Mouse (Mus musculus) right cerebral cortex, postnatal 14 days (tissue): ENCODE measurements around the gene Tango6.

Experiments
- DNase-seq: peaks from one replicate; pipeline ENCODE4 v3.0.0; 2022

Tango6 gene

DNA sequence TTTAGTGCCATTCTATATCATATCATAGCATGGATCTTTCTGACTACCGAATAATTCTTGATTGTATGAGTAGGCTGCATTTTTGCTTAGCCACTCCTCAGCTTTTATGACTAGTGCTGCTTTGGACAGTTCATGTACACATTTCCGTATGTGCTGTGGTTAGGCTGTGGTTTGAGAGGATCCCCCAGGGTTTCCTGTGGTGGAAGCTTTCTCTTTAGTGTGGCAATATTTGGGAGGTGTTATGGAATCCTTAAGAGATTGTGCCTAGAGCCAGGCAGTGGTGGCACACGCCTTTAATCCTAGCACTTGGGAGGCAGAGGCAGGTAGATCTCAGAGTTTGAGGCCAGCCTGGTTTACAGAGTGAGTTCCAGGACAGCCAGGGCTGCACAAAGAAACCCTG, 18.5 kb downstream of the Tango6 start:
- DNase-seq: no peak

DNA sequence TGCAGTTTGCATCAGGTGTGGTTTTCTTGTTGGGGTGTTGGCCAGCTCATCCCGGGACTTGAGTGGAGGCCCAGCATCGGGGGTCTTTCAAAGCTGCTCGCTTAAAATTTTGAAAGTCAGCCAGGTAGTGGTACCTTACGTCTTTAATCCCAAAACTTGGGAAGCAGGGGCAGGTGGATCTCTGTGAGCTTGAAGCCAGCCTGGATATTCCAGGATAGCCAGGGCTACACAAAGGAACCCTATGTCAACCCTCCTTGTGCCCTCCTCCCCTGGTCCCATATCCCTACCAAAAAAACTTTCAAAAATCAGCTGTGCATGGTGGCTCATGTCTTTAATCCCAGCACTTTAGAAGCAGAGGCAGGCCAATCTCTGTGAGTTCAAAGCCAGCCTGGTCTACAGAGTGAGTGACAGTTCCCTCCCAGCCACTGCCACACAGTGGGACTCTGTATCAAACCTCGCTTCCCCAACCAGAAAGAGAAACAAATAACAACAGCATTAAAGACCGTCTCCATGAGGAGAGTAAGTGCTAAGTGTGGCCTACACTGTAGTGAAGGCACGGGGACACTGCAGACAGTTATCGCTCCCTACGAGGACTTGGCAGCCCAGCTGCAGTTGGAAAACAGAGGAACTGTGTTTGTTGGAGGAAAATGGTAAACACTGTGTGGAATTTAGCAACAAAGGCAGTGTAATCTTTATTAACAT, 21.5 kb downstream of the Tango6 start:
- no peak for DNase-seq

DNA sequence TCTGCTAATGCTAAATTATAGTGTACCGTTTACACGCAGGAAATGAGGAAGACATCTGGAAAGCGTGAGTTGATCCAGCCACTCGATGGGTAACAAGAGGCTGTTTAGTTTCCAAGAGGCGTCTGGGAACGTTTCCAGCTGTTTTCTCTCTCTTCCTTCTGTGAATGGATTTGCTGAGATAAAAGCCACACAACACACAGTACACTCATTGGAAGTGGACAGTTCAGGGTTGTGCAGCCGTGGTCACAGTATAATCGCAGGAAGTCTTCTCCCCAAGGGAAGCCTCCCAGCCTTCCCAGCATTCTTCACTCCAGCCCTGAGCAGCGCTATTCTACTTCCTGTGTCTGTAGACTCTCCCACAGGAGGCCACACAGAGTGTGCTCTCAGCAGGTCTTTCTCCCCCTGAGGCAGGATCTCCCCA, 22.0 kb downstream of the Tango6 start:
- DNase-seq: peak; percentile 21

DNA sequence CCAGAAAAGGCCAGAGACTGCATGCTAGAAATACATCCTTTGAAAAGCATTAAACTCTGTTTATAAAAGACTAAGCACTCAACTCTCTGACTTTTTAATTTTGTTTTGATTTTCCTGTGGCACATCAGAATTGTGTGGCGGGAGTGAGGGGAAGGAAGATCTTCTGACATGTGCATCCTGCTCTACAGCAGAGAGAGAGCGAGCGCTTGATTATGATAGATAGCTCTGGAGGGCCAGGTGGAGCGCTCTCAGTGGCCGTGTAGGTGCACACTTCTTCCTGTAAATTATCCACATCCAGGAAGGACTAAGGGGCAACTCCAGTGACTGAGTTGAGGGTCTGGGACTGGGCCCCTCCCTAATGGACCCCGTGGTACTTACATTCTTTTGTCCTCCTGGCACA, 23.3 kb downstream of the Tango6 start:
- DNase-seq: no peak

DNA sequence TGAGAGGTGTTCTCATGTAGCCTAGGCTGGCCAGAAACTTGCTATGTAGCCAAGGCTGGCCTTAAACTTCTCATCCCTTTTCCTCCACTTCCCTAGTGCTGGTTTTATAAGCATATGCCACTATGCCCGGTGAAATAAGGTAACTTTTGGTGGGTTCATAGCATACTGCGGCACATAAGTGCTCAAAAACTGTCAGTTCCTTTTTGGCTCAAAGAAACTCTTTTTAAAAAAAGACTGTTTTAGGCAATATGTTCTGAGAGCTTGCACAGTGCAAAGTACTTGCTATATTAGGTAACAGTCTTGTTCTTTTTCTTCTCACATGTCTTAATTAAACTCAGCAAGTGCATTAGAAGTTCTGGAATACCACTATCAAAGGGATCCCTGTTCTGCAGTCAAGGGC, 27.1 kb downstream of the Tango6 start:
- DNase-seq: no peak

DNA sequence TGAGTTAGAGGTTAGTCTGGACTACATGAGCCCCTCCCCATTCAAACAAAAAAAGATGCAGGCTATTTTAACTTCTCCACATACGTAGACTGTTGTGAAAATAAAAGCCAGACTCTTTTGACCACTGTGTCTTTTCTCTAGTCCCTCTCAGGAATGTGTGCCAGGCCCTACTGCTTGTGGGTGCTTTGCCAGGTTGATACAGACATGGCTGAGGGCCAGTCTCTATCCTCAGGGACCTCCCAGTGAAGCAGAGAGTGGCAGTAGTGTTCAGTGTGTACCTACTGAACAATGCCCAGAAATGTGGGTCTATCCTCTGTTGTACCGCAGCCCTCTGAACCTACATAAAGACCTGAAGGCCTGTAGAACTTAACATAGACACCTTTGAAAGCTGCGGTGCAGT, 29.6 kb downstream of the Tango6 start:
- no peak for DNase-seq

DNA sequence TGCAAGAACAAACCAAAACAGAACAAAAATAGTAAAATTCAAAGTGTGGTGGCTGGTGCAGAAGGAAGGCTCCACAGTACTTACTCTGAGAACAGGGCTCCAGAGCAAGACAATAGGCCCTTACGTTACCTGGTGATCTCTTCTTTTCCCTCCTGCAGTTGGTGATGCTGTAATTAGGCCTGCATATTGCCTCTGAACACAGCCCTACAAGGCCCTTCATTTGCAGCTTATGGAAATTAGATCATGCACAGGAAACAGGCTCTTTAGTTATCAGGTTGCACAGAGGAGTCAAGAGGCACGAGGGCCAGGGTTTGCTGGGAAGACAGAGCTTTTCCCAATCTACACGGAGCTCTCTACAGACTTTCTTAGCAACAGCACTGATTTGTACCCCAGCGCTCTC, 31.4 kb downstream of the Tango6 start:
- no peak for DNase-seq

DNA sequence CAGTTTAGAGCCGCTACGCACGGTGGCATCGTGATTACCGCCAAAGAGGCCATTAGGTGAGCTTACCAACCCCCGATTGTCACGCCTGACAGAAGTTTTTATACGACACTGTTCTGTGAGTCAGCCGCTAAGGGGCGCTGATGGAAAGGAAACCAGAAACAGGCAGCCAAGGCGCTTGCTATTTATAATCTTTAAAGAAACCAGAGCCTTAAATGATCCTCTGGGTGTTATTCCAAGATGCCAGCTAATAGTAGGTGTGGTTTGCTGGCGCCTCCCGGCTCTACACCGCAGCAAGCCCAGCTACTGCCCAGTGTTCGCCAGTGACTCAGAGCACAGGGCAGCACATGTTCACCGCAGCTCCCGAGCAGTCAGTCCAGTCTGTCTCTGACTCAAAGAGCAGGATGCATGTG, 35.2 kb downstream of the Tango6 start:
- DNase-seq: peak; percentile 85

DNA sequence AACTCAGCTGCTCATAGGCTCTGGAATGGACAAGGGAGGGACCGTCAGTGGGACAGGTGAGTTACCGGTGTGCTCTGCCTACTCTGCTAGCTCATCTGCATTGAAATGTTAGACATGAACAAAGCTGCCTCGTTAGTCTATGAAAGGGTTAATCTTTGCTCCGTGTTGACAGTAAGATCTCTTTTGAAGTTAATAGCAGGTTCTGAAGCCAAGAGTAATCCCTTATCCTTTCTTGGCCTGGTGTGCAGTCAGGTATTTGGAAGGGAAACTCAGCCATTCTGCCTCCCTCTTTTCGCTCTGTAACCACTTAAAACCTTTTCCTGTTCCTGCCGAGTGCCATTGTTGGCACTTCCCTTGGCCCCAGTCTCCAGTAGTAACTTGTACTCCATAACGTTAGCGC, 38.1 kb downstream of the Tango6 start:
- no peak for DNase-seq

DNA sequence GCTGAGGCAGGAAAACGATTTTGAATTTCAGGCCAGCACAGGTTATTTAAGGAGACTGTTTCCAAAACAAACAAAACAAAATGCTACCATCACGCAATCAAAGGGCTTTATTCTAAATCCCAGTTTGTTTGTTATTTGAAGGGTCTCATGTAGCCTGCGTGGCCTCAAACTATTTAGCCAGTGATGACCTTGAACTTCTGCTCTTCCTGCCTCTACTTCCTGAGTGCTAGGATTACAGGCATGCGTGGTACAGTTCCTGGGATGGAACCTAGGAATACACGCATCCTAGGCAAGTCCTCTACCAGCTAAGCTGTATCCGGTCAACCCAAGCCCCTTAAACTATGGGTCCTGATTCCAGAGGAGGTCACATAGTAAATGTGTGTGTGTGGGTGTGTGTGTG, 39.6 kb downstream of the Tango6 start:
- no peak for DNase-seq

DNA sequence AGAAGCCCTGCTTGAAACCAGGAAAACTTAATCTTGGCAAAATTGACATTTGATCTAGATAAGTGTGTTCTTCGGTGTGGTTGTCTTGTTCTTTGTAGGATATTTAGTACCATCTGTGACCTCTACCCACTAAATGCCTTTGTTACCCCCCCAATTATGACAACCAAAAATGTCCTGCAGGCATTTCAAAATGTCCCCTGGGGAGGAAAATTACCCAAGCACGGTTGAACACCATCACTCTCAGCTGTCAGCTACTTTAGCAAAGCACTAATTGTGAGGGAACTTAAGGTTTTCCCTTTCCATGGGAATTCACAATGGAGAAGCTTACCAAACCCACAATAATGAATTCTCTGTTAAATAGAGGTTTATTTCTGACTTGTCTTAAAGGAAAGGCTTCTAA, 41.1 kb downstream of the Tango6 start:
- DNase-seq: no peak

DNA sequence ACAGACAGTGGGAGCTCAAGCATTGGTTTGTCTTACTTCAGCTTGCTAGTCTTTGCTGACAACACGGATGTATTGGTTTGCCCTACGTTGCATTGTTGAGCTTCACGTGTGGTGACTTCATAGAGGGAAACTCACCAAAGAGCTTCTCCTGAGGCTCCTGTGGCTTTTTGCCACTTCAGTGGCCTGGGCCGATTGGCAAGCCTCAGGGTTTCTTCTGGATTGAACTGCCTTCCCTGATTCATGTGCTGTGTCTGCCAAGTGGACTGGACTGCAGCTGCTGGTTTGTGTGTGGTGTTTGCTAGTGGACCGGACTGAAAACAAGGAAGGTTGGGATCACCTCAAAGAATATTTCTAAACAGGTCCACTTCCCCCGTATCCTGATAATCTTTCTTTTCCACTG, 43.7 kb downstream of the Tango6 start:
- no peak for DNase-seq

DNA sequence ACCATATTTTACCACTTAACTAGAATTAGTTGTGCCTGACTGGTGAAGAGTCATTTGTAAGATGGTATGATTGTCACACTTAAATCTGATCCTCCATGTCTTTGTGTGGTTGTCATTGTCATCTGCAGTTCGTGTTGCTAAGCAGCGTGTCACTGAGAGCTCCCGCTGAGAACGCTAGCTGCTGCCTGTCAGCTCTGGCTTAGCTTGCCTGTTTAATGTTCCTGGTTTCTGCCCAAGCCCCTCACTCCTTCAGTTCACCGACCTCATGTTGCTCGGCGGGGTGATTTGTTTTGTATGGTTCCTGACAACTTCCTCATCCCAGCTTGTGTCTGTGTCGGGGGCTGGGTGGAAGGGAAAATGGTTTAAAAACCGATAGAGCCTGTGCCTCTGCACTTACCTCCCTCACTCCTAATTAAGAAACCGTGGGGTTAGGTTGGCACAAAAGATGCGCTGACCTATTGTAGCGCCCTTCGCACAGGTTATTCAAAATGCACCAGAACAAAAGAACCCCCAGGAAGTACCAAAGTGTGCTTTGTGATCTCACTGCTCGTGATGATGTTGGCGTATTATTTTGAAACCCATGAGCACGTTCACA, 44.5 kb downstream of the Tango6 start:
- DNase-seq: no peak

DNA sequence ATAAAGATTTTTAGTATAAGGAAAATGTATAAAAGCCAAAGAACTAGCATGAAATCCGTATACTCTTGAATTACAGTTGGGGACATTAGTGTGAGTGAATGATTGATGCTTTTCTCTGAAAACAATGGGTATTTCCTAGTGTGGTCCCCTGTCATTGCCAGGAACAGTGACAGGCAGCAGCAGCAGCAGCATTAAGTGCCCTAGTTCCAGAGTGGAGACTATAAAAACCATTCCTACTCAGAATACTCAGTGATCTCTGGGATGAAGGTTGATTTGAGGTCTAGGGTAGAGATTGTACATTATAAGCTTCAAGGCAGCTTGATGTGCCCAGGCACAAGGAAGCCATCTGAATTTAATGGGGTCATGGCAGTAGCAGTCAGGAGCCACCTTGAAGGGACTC, 45.0 kb downstream of the Tango6 start:
- no peak for DNase-seq

DNA sequence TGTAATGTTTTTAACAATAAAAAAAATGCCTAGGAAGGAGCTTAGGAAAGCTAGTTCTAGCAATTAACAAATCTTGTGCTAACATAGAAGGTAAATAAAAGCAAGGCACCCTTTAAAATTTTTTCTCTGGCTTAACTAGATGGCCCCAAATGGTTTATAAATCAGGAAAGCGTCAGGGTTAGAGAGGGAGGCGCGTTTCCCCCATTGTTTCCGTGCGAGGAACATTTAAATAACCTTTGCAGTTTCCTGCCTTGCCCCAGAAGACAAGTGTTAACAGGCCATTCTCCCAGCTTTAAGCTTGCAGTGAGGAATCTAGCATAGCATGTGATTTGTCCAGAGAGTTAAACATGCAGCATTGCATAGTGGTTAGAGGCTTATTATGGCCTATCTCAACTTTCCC, 50.1 kb downstream of the Tango6 start:
- DNase-seq: no peak

DNA sequence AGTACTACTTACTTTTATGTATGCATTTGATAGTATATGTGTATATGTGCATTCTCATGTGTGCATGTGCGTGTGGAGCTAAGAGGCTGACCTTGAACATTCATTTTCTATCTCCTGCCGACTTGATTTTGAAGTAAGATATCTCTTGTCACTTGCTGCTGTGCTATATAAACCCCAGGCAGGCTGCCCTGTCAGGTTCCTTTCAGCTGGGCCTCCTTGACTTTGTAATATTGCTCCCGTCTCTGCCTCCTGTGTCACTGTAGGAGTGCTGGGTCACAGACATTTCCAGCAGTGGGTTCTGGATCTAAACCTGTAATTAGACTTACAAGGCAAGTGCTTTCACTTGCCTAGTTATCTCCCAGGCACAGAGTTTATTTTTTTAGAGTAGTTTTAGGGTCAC, 50.8 kb downstream of the Tango6 start:
- DNase-seq: no peak

DNA sequence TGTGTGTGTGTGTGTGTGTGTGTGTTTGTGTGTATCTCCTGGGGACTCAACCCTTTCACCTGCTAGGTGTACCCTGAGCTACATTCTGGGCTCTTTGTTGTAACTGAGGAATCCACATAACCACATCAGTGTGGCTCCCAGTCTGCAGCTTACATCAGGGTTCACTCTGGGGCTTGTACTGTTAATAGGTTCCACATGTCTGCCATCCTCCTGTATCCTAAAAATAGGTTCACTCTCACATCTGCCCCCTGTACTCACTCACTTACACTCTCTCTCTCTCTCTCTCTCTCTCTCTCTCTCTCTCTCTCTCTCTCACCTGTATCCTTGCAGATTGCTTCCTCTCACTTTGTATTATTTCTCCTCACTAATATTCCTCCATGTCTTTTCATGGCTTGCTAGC, 51.4 kb downstream of the Tango6 start:
- DNase-seq: no peak

DNA sequence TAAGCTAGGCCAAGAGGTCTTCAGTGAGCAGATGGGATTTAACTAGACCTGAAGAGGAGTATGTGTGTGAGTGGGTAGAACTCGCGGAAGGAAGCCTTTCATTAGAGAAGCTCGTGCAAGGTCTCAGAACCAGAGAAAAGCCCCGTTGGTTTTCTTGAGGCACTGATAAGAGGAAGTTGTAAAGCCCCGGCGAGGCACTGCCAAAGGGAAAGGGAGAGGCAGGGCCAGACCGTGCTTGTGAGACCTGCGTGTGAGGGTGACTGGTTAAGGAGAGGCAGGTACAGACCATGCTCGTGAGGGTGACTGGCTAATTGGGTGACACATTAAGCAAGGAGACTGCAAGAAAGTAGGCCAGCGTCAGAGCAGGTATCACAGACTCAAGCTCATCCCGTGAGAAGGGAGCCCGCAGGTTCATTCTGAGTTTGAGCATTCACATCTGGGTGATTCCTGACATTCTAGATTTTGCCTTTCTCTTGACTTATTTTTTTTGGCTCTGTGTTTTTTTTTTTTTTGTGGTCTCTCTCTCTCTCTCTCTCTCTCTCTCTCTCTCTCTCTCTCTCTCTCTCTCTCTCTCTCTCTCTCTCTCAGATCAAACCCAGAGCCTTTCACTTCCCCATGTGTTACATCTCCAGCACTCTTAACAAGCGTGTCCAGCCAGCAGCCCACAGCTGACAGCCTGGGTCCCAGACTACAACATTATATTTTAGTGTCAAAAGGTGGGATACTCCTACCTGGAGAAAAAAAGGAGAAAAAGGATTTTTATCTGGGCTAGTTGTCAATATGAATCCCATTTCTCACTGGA, 54.2 kb downstream of the Tango6 start:
- no peak for DNase-seq

DNA sequence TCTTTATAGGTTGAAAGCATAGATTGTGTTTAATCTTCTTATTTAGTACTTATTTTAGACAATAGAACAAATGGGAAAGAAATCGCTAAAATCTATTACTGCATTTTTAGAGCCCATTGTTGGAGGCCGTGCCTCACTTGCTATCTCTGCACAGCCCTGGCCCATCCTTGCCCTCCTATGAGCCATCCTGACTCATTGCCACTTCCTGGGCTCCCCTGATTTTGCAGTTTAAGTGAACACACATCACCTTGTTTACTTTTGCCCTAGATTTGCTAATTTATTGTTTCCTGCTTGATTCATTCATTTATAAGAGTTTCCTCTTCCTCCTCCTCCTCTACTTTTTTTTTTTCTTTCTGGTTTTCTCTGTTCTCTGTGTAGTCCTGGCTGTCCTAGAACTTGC, 55.0 kb downstream of the Tango6 start:
- DNase-seq: no peak

DNA sequence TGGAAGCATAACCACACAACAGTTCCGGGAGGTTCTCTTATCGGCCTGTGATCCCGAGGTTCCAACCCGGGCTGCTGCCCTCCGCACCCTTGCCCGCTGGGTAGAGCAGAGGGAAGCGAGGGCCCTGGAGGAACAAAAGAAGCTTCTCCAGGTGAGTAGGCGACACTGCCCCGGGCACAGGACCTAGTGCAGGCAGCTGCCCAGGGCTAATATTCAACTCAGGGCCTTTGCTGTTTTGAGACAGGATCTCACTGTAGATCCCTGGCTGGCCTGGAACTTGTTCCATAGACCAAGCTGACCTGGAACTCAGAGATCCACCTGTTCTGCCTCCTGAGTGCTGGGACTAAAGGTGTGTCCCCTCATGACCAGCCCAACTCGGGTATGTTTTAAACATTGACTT, 59.5 kb downstream of the Tango6 start:
- no peak for DNase-seq

DNA sequence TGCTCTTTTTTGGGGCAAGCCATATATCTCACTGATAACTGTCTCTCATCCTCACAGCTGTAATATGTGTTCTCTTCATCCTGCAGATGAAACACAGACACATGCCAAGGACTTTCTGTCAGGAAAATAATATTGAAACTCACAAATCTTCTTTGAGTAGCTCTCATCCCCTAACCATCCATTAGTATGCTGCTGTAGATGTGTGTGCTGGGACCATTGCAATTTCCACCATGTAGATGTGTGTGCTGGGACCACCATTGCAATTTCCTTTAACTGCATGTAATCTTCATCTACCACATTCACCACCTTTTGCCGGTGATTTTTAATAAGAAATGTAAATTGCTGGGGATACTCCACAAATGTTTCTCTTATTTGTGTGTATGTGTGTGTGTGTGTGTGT, 60.5 kb downstream of the Tango6 start:
- DNase-seq: no peak

DNA sequence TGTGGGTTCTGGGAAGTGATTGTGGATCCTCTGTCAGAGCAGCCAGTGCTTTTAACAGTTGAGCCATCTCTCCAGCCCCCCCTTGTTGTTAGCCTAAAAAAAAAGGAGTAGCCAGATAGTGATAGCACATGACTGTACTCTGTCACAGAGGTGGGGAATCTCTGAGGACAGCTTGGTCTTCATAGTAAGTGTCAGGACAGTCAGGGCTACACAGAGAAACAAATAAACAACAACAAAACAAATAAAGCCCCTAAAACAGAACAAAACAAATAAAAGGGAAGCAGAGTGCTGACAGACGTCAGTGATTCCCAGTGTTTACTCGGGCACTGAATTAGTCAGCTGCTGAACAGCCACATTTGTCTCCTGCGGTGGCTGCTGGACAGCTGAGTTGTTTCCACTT, 70.6 kb downstream of the Tango6 start:
- no peak for DNase-seq

DNA sequence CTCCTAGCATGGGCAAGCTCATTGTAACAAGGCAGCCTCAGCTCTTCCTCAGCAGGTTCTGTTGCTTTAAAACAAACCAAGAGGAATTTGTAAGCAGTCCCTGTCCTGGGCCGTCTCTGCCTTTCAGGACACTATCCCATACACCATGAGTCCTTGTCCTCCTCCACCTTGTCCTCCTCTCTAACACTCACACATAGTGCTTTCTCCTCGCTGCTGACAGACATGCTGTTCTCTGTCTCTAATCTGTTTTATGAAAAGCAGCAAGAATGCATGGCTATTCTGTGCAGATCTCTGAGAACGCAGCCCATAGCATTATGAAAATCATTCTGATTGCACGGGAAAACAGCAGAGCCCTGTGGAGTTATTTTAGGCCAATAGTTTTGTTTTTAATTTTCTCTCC, 78.4 kb downstream of the Tango6 start:
- no peak for DNase-seq

DNA sequence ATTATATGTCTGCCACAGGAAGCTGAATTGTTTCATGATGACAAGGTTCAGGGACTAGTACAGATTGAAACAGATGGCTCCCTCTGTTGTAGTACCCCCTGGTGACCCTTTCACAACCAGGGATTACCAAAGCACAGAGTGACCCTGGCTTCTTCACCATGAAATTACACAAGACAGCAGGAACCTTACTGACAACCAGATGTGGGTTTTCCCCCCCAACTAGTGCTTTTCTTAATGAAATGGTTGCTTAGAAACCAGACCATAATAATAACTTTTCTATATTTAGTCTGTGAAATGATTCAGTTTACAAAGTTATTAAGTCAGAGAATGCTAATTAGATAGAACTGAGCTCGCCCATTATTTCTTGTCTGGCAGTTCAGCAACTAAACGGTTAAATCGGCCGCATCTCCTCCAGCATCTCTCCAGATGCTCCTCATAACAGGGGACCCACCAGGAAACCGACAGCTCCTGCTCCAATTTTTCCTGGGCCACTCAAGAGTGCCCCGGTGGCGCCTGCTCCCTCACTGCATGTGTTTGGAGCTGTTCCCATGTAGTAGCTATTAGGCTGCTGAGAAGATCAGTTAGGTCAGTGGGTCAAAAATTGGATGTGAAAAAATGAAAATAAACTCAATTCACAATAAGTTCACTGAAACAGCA, 79.1 kb downstream of the Tango6 start:
- no peak for DNase-seq
